Mouse (Mus musculus) E14TG2a.4 (cell line): ENCODE measurements around the gene Olah.

Experiments
- CTCF ChIP-seq: conservative IDR thresholded peaks from 2 replicates; pipeline ENCODE4 v1.5.1; 2014; ENCODE audit warnings: low read length
- POU5F1 ChIP-seq: IDR thresholded peaks from 2 replicates; pipeline ENCODE4 v1.6.1; 2014; ENCODE audit warnings: low read length, borderline replicate concordance

- peak; percentile 67 for TF ChIP-seq CTCF
- no peak for TF ChIP-seq POU5F1
Observed at GRCm38 (mm10) chr2:3348919-3349318, 48.1 kb downstream of the Olah start.
